In the genomic region with DNA sequence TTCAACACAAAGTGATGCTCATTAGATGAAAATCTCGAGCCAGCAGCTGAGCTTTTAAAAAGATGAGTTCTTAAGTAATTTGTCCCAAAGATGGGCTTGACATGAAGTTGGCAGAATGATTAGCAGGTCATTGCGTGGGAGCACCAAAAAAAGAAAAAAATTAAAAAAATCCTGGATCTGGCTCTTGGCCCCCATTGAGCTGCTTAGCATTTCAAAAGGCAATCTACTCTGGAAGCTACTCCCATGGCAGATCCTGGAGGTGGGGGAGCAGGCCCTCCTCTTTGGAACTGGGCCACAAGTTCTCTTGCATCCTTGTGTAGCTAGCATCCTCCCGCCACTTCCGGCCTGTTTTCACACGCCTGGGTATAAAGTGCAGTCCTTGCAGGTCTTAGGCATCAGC, we compare ENCODE assay signal across 15 mouse cellular contexts.
DNase-seq lines count a peak whose midpoint lies in the region; ATAC-seq and TF ChIP-seq lines count a peak whose summit lies in the region.
"Had no signal": no experiment of that assay in that cellular context is flagged by ENCODE, and none has a peak within 500 bp of the region (broad histone marks: within the 10 kb centered on the region; RNA-seq: fewer than 3 reads in every experiment).

No protein-coding gene starts in this region.

- no peak overlapping the region for H3K4me2 ChIP-seq in embryonic facial prominence, embryonic 14.5 days (ENCODE audit: low read depth, low read length)
- no peak overlapping the region for H3K4me2 ChIP-seq in lung, postnatal 0 days (replicated peaks; ENCODE audit: low read depth, low read length)
- H3K4me2 ChIP-seq in forebrain, embryonic 16.5 days (ENCODE audit: low read length) = no peak overlapping the region
- no peak overlapping the region for H3K4me2 ChIP-seq in stomach, embryonic 14.5 days (replicated peaks; ENCODE audit: low read depth, low read length)
- H3K4me2 ChIP-seq in intestine, postnatal 0 days (replicated peaks; ENCODE audit: low read depth) = no peak overlapping the region
- H3K4me2 ChIP-seq in liver, embryonic 11.5 days = no peak overlapping the region

- H3K4me1 ChIP-seq in embryonic facial prominence, embryonic 14.5 days (ENCODE audit: control insufficient read depth, insufficient read depth, low read length) = peaks cover 30% of the 10 kb centered on the region
- peaks cover 42% of the 10 kb centered on the region for H3K4me1 ChIP-seq in embryonic facial prominence, embryonic 10.5 days
- H3K4me1 ChIP-seq in lung, postnatal 0 days (ENCODE audit: insufficient read depth, low read depth, low read length) = no peaks in the 10 kb centered on the region
- peaks cover 39% of the 10 kb centered on the region for H3K4me1 ChIP-seq in forebrain, embryonic 16.5 days (replicated peaks; ENCODE audit: control insufficient read depth, insufficient read depth, low read length)
- peaks cover 4% of the 10 kb centered on the region; the same call in 1 of the 2 replicates for H3K4me1 ChIP-seq in stomach, embryonic 14.5 days (ENCODE audit: control insufficient read depth, insufficient read depth, low read length)
- no peaks in the 10 kb centered on the region for H3K4me1 ChIP-seq in intestine, postnatal 0 days (replicated peaks; ENCODE audit: control insufficient read depth, insufficient read depth, low read length)
- no peaks in the 10 kb centered on the region; the same call in 1 of the 2 replicates for H3K4me1 ChIP-seq in liver, embryonic 11.5 days (replicated peaks; ENCODE audit: control insufficient read depth, insufficient read depth, low read length)

- no peak overlapping the region for H3K27ac ChIP-seq in embryonic facial prominence, embryonic 14.5 days (replicated peaks; ENCODE audit: low read depth, low read length)
- no peak overlapping the region for H3K27ac ChIP-seq in embryonic facial prominence, embryonic 10.5 days (replicated peaks)
- H3K27ac ChIP-seq in lung, postnatal 0 days (ENCODE audit: low read length) = no peak overlapping the region
- peak overlapping the region; percentile 60 for H3K27ac ChIP-seq in forebrain, embryonic 16.5 days (ENCODE audit: low read length)
- H3K27ac ChIP-seq in stomach, embryonic 14.5 days (ENCODE audit: low read length) = no peak overlapping the region
- H3K27ac ChIP-seq in intestine, postnatal 0 days (ENCODE audit: low read depth, low read length) = no peak overlapping the region
- no peak overlapping the region for H3K27ac ChIP-seq in liver, embryonic 11.5 days (ENCODE audit: low read depth, low read length)
- H3K27ac ChIP-seq: heart, adult 2 months; liver, embryonic 14.5 days had no signal

- no peak for TF ChIP-seq CTCF in lung, postnatal 0 days (IDR thresholded peaks at IDR 0.05)
- no peak for TF ChIP-seq CTCF in intestine, postnatal 0 days (IDR thresholded peaks at IDR 0.05; ENCODE audit: low read depth)

- no peaks in the 10 kb centered on the region for H3K9me3 ChIP-seq in embryonic facial prominence, embryonic 14.5 days (ENCODE audit: control insufficient read depth, low read length)
- H3K9me3 ChIP-seq in embryonic facial prominence, embryonic 10.5 days = no peaks in the 10 kb centered on the region
- H3K9me3 ChIP-seq in lung, postnatal 0 days (ENCODE audit: low read length) = no peaks in the 10 kb centered on the region
- H3K9me3 ChIP-seq in forebrain, embryonic 16.5 days (ENCODE audit: control insufficient read depth, low read length) = no peaks in the 10 kb centered on the region
- no peaks in the 10 kb centered on the region for H3K9me3 ChIP-seq in stomach, embryonic 14.5 days (ENCODE audit: control insufficient read depth, low read depth, low read length)
- H3K9me3 ChIP-seq in intestine, postnatal 0 days (ENCODE audit: control insufficient read depth) = no peaks in the 10 kb centered on the region
- H3K9me3 ChIP-seq in liver, embryonic 11.5 days (ENCODE audit: control insufficient read depth, low read length) = no peaks in the 10 kb centered on the region

- no peak for TF ChIP-seq EP300 in lung, postnatal 0 days (IDR thresholded peaks at IDR 0.05)

- no peaks in the 10 kb centered on the region for H3K27me3 ChIP-seq in embryonic facial prominence, embryonic 14.5 days (replicated peaks; ENCODE audit: control insufficient read depth, insufficient read depth, low read length)
- H3K27me3 ChIP-seq in embryonic facial prominence, embryonic 10.5 days (replicated peaks; ENCODE audit: low read depth, poor library complexity, severe bottlenecking) = no peaks in the 10 kb centered on the region
- H3K27me3 ChIP-seq in lung, postnatal 0 days (replicated peaks; ENCODE audit: insufficient read depth, low read length) = no peaks in the 10 kb centered on the region
- no peaks in the 10 kb centered on the region for H3K27me3 ChIP-seq in forebrain, embryonic 16.5 days (replicated peaks; ENCODE audit: control insufficient read depth, insufficient read depth, low read length)
- H3K27me3 ChIP-seq in stomach, embryonic 14.5 days (ENCODE audit: control insufficient read depth, insufficient read depth, low read length) = no peaks in the 10 kb centered on the region
- no peaks in the 10 kb centered on the region for H3K27me3 ChIP-seq in intestine, postnatal 0 days (replicated peaks; ENCODE audit: control insufficient read depth, insufficient read depth, low read length)
- no peaks in the 10 kb centered on the region for H3K27me3 ChIP-seq in liver, embryonic 11.5 days (replicated peaks; ENCODE audit: control insufficient read depth, insufficient read depth, low read length)
- H3K27me3 ChIP-seq: Patski had no signal

- no peak overlapping the region for H3K9ac ChIP-seq in embryonic facial prominence, embryonic 14.5 days (ENCODE audit: low read depth, low read length)
- H3K9ac ChIP-seq in lung, postnatal 0 days (replicated peaks; ENCODE audit: low read depth) = no peak overlapping the region
- H3K9ac ChIP-seq in forebrain, embryonic 16.5 days (replicated peaks; ENCODE audit: low read depth, low read length) = no peak overlapping the region
- no peak overlapping the region for H3K9ac ChIP-seq in stomach, embryonic 14.5 days (replicated peaks; ENCODE audit: low read depth, low read length)
- H3K9ac ChIP-seq in intestine, postnatal 0 days (ENCODE audit: low read depth, low read length) = no peak overlapping the region
- H3K9ac ChIP-seq in liver, embryonic 11.5 days (ENCODE audit: low read depth, low read length) = no peak overlapping the region
- H3K9ac ChIP-seq: liver, embryonic 14.5 days had no signal

- peak; percentile 56 for DNase-seq in embryonic facial prominence, embryonic 14.5 days (ENCODE audit: low spot score)
- DNase-seq in embryonic facial prominence, embryonic 10.5 days (ENCODE audit: low spot score) = no peak
- peak; percentile 11 for DNase-seq in lung, postnatal 0 days (ENCODE audit: low spot score)
- DNase-seq in lung, postnatal 25 days (ENCODE audit: low spot score) = no peak
- no peak for DNase-seq in liver, embryonic 11.5 days (ENCODE audit: low spot score)
- DNase-seq: adrenal gland, postnatal 36 days; cerebellum, postnatal 25 days; gastrocnemius, postnatal 10 days; heart, adult 2 months; kidney, adult 9 months had no signal

- 67% methylated on average over 5 of the region's 5 CpGs for WGBS in embryonic facial prominence, embryonic 14.5 days
- 80% methylated on average over 5 of the region's 5 CpGs for WGBS in embryonic facial prominence, embryonic 10.5 days
- WGBS in lung, postnatal 0 days = 59% methylated on average over 5 of the region's 5 CpGs
- WGBS in forebrain, embryonic 16.5 days = 12% methylated on average over 5 of the region's 5 CpGs
- 73% methylated on average over 5 of the region's 5 CpGs for WGBS in stomach, embryonic 14.5 days
- 80% methylated on average over 5 of the region's 5 CpGs for WGBS in intestine, postnatal 0 days
- 69% methylated on average over 5 of the region's 5 CpGs for WGBS in liver, embryonic 11.5 days

- ATAC-seq in embryonic facial prominence, embryonic 14.5 days (ENCODE audit: low read depth) = no peak
- ATAC-seq in lung, postnatal 0 days = no peak; the same call in 1 of the 2 replicates
- ATAC-seq in forebrain, embryonic 16.5 days = peak; percentile 69
- ATAC-seq in stomach, embryonic 14.5 days (ENCODE audit: insufficient number of reproducible peaks, insufficient read depth, low FRiP score, low read depth) = peak; percentile 73; the same call in 1 of the 2 replicates
- ATAC-seq in intestine, postnatal 0 days = no peak
- ATAC-seq in liver, embryonic 11.5 days (replicated peaks; ENCODE audit: low FRiP score) = no peak
- ATAC-seq: Patski had no signal

- no peak overlapping the region for H3K4me3 ChIP-seq in embryonic facial prominence, embryonic 14.5 days (ENCODE audit: low read depth, low read length)
- H3K4me3 ChIP-seq in embryonic facial prominence, embryonic 10.5 days = no peak overlapping the region
- no peak overlapping the region for H3K4me3 ChIP-seq in lung, postnatal 0 days (ENCODE audit: low read depth, low read length)
- no peak overlapping the region for H3K4me3 ChIP-seq in forebrain, embryonic 16.5 days (replicated peaks; ENCODE audit: low read length)
- H3K4me3 ChIP-seq in stomach, embryonic 14.5 days (ENCODE audit: low read depth, low read length) = no peak overlapping the region
- no peak overlapping the region for H3K4me3 ChIP-seq in intestine, postnatal 0 days (ENCODE audit: low read depth, low read length)
- H3K4me3 ChIP-seq in liver, embryonic 11.5 days (ENCODE audit: low read depth, low read length) = no peak overlapping the region
- H3K4me3 ChIP-seq: heart, adult 2 months had no signal

- H3K36me3 ChIP-seq in embryonic facial prominence, embryonic 14.5 days (ENCODE audit: control insufficient read depth, insufficient read depth, low read length) = no peaks in the 10 kb centered on the region
- H3K36me3 ChIP-seq in embryonic facial prominence, embryonic 10.5 days (replicated peaks) = peaks cover 39% of the 10 kb centered on the region
- H3K36me3 ChIP-seq in lung, postnatal 0 days (ENCODE audit: insufficient read depth, low read length) = no peaks in the 10 kb centered on the region
- H3K36me3 ChIP-seq in forebrain, embryonic 16.5 days (ENCODE audit: control insufficient read depth, insufficient read depth) = no peaks in the 10 kb centered on the region
- H3K36me3 ChIP-seq in stomach, embryonic 14.5 days (ENCODE audit: control insufficient read depth, insufficient read depth, low read length) = no peaks in the 10 kb centered on the region
- H3K36me3 ChIP-seq in intestine, postnatal 0 days (ENCODE audit: control insufficient read depth, insufficient read depth) = no peaks in the 10 kb centered on the region; the same call in 1 of the 2 replicates
- no peaks in the 10 kb centered on the region for H3K36me3 ChIP-seq in liver, embryonic 11.5 days (ENCODE audit: control insufficient read depth, insufficient read depth, low read length)

Comparison
In these comparisons a context has a peak if more than half of its experiments do, and no peak if none do; other contexts are left out.
1. DNase-seq: peak in embryonic facial prominence, embryonic 14.5 days (single experiment) and lung, postnatal 0 days (single experiment); none in embryonic facial prominence, embryonic 10.5 days (single experiment), lung, postnatal 25 days (single experiment) and liver, embryonic 11.5 days (single experiment).
2. ATAC-seq: peak in forebrain, embryonic 16.5 days (single experiment) and stomach, embryonic 14.5 days (single experiment); none in embryonic facial prominence, embryonic 14.5 days (single experiment), lung, postnatal 0 days (single experiment), intestine, postnatal 0 days (single experiment) and liver, embryonic 11.5 days (single experiment).